Mouse (Mus musculus): Measurements from ENCODE around the gene Rabgef1. TPM values are rescaled to one million over a fixed set of nuclear protein-coding genes. Genes with fewer than 3 reads are reported as not detected.
"Not testable (repeated sequence)": the region's sequence is repeated elsewhere in the genome, so short reads cannot be mapped to it uniquely, and the experiment has no call there.

Gene Rabgef1
- polyA plus RNA-seq, 1 experiment from 2014 or later = 27.7 TPM

GRCm38 (mm10) chr5:130255017-130255720 is 83.6 kb downstream of the Rabgef1 start, which contains the start of the genes Sbds and Tyw1:
TSS of gene Sbds (minus strand) at chr5:130255530.
TSS of gene Tyw1 (plus strand) at chr5:130255619.
- H3K36me3 ChIP-seq = peaks cover 30% of the 10 kb centered on the region
- H3K9ac ChIP-seq = peak within 1 kb of the TSS; percentile 70
- under 1% methylated on average over 52 of the region's 52 CpGs for WGBS
- peak within 1 kb of the TSS; percentile 93 for H3K4me2 ChIP-seq
- H3K4me1 ChIP-seq = peaks cover 22% of the 10 kb centered on the region
- no peaks in the 10 kb centered on the region for H3K27me3 ChIP-seq
- ATAC-seq (ENCODE audit: borderline replicate concordance, extremely low read depth, low FRiP score, low TSS enrichment) = peak; percentile 87
- peak within 1 kb of the TSS; percentile 84 for H3K27ac ChIP-seq
- no peaks in the 10 kb centered on the region for H3K9me3 ChIP-seq
- peak within 1 kb of the TSS; percentile 74 for H3K4me3 ChIP-seq

- WGBS = 21% methylated on average over 20 of the region's 20 CpGs
- peak overlapping the region; percentile 41 for H3K9ac ChIP-seq
- H3K27me3 ChIP-seq; H3K9me3 ChIP-seq; ATAC-seq (ENCODE audit: borderline replicate concordance, extremely low read depth, low FRiP score, low TSS enrichment): not testable (repeated sequence)
- peaks cover 22% of the 10 kb centered on the region for H3K4me1 ChIP-seq
- peak overlapping the region; percentile 74 for H3K4me3 ChIP-seq
- H3K4me2 ChIP-seq = peak overlapping the region; percentile 93
- peak overlapping the region; percentile 76 for H3K27ac ChIP-seq
- peaks cover 24% of the 10 kb centered on the region for H3K36me3 ChIP-seq
These were observed 84.4 kb downstream of the Rabgef1 start for GRCm38 (mm10) chr5:130255799-130256525.

GRCm38 (mm10) chr5:130256678-130257271 is 85.2 kb downstream of the Rabgef1 start:
- peak overlapping the region; percentile 93 for H3K4me2 ChIP-seq
- WGBS = under 1% methylated on average over 25 of the region's 25 CpGs
- H3K4me1 ChIP-seq = peaks cover 22% of the 10 kb centered on the region
- no peaks in the 10 kb centered on the region for H3K27me3 ChIP-seq
- peak overlapping the region; percentile 86 for H3K9ac ChIP-seq
- peak; percentile 94 for ATAC-seq (ENCODE audit: borderline replicate concordance, extremely low read depth, low FRiP score, low TSS enrichment)
- H3K4me3 ChIP-seq = peak overlapping the region; percentile 74
- H3K27ac ChIP-seq = peak overlapping the region; percentile 78
- peaks cover 16% of the 10 kb centered on the region for H3K36me3 ChIP-seq
- no peaks in the 10 kb centered on the region for H3K9me3 ChIP-seq

DNA sequence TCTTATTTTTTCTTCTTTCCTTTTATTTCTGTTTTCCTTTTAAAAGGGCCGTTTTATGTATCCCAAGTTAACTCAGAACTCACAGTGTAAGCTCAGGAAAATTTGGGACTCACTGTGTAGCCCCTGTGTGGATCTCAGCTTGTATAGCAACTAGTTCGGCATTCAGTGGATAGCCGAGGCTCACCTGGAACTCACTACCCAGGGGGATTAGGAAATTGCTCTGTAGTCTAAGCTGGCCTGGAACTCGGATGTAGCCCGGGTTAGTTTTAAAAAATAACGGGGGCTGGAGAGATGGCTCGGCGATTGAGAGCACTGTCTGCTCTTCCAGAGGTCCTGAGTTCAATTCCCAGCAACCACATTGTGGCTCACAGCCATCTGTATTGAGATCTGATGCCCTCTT is 85.7 kb downstream of the Rabgef1 start:
- WGBS = 7% methylated on average over 8 of the region's 8 CpGs
- H3K4me2 ChIP-seq = peak overlapping the region; percentile 93
- no peaks in the 10 kb centered on the region for H3K27me3 ChIP-seq

GRCm38 (mm10) chr5:130263454-130263853 is 91.9 kb downstream of the Rabgef1 start:
- Histone ChIP-seq H3K27ac (no peak overlapping the region), H3K9me3 (no peaks in the 10 kb centered on the region), H3K4me2 (no peak overlapping the region), H3K9ac (no peak overlapping the region), H3K36me3 (peaks cover 34% of the 10 kb centered on the region), H3K27me3 (no peaks in the 10 kb centered on the region), H3K4me1 (no peaks in the 10 kb centered on the region), H3K4me3 (no peak overlapping the region)
- 61% methylated on average over 11 of the region's 11 CpGs for WGBS
- ATAC-seq (ENCODE audit: borderline replicate concordance, extremely low read depth, low FRiP score, low TSS enrichment) = no peak

More for the DNA sequence above, 85.7 kb downstream of the Rabgef1 start:
- Histone ChIP-seq H3K9ac (peak overlapping the region; percentile 86), H3K4me3 (peak overlapping the region; percentile 74), H3K4me1 (peaks cover 22% of the 10 kb centered on the region), H3K9me3 (no peaks in the 10 kb centered on the region), H3K27ac (peak overlapping the region; percentile 78), H3K36me3 (peaks cover 10% of the 10 kb centered on the region)
- ATAC-seq (ENCODE audit: borderline replicate concordance, extremely low read depth, low FRiP score, low TSS enrichment) = no peak

Other genes starting within 250 kb of the Rabgef1 start
- 24.8 and 27.2 TPM in 2 replicates for gene Vkorc1l1, start 229.8 kb upstream of the Rabgef1 start, polyA plus RNA-seq (2015; fragmentation: Nextera tagmentation; extraction: Ambion mirVana)
- 65.0 and 65.6 TPM in 2 replicates for gene Gusb, start 168.7 kb upstream of the Rabgef1 start, polyA plus RNA-seq (2015; fragmentation: Nextera tagmentation; extraction: Ambion mirVana)
- gene Asl, start 142.6 kb upstream of the Rabgef1 start, polyA plus RNA-seq (2015; fragmentation: Nextera tagmentation; extraction: Ambion mirVana) = 25.8 and 30.9 TPM in 2 replicates
- gene Crcp, start 142.5 kb upstream of the Rabgef1 start, polyA plus RNA-seq (2015; fragmentation: Nextera tagmentation; extraction: Ambion mirVana) = 39.1 and 40.1 TPM in 2 replicates
- gene Tpst1, start 98.5 kb upstream of the Rabgef1 start, polyA plus RNA-seq (2015; fragmentation: Nextera tagmentation; extraction: Ambion mirVana) = 69.6 and 70.8 TPM in 2 replicates
- gene Kctd7, start 26.9 kb upstream of the Rabgef1 start, polyA plus RNA-seq (2015; fragmentation: Nextera tagmentation; extraction: Ambion mirVana) = 5.8 and 6.5 TPM in 2 replicates
- gene Tmem248, start 45.3 kb downstream of the Rabgef1 start, polyA plus RNA-seq (2015; fragmentation: Nextera tagmentation; extraction: Ambion mirVana) = 33.6 and 39.6 TPM in 2 replicates
- gene Sbds, start 83.7 kb downstream of the Rabgef1 start, polyA plus RNA-seq (2015; fragmentation: Nextera tagmentation; extraction: Ambion mirVana) = 62.4 and 65.1 TPM in 2 replicates
- gene Tyw1, start 83.8 kb downstream of the Rabgef1 start, polyA plus RNA-seq (2015; fragmentation: Nextera tagmentation; extraction: Ambion mirVana) = 24.7 and 25.9 TPM in 2 replicates
- 0.09 and 0.26 TPM in 2 replicates for gene Caln1, start 197.7 kb downstream of the Rabgef1 start, polyA plus RNA-seq (2015; fragmentation: Nextera tagmentation; extraction: Ambion mirVana)
- gene A330070K13Rik, start 212.8 kb downstream of the Rabgef1 start, polyA plus RNA-seq (2015; fragmentation: Nextera tagmentation; extraction: Ambion mirVana) = not detected in 2 replicates

Data from lung, embryonic 15.5 days (tissue).